Mouse (Mus musculus) heart, postnatal 0 days (tissue): Measurements from ENCODE around the gene Rhebl1. TPM values are rescaled to one million over a fixed set of nuclear protein-coding genes. Genes with fewer than 3 reads are reported as not detected.

Source experiments
- ATAC-seq: fragments of 200-750 bp; cut with Nextera tagmentation; 2 replicates; pipeline ENCODE4 v1.8.0; 2017; ENCODE audit warnings: low read depth, moderate number of reproducible peaks, moderate library complexity; ENCODE audit not compliant: insufficient read depth
- DNase-seq: peaks from one replicate; pipeline ENCODE4 v3.0.0-alpha.2; 2016; ENCODE audit warnings: low spot score
- H3K27ac ChIP-seq: fragments of 300-500 bp; sonication (generic); 2 replicates; pipeline ENCODE4 v1.5.1; 2014; ENCODE audit warnings: low read depth, mild to moderate bottlenecking
- H3K27me3 ChIP-seq: fragments of 300-500 bp; sonication (generic); 2 replicates; pipeline ENCODE4 v1.6.1; 2014; ENCODE audit warnings: low read length, mixed read lengths; ENCODE audit not compliant: control insufficient read depth, insufficient read depth
- H3K36me3 ChIP-seq: fragments of 300-500 bp; sonication (generic); replicated peaks from 2 replicates; pipeline ENCODE4 v1.6.1; 2014; ENCODE audit warnings: low read length, mixed read lengths; ENCODE audit not compliant: control insufficient read depth, insufficient read depth
- H3K4me1 ChIP-seq: fragments of 300-500 bp; sonication (generic); 2 replicates; pipeline ENCODE4 v1.6.1; 2014; ENCODE audit warnings: antibody characterized with exemption; ENCODE audit not compliant: control insufficient read depth, insufficient read depth
- H3K4me2 ChIP-seq: fragments of 300-500 bp; sonication (generic); 2 replicates; pipeline ENCODE4 v1.6.1; 2014; ENCODE audit warnings: low read depth, mild to moderate bottlenecking, low read length, moderate library complexity
- H3K4me3 ChIP-seq: fragments of 300-500 bp; sonication (generic); 2 replicates; pipeline ENCODE4 v1.5.1; 2014; ENCODE audit warnings: low read depth, low read length
- H3K9ac ChIP-seq: fragments of 300-500 bp; sonication (generic); replicated peaks from 2 replicates; pipeline ENCODE4 v1.6.1; 2014; ENCODE audit warnings: low read depth, low read length, mixed read lengths
- H3K9me3 ChIP-seq: fragments of 300-500 bp; sonication (generic); replicated peaks from 2 replicates; pipeline ENCODE4 v1.6.1; 2016; ENCODE audit warnings: low read length; ENCODE audit not compliant: control insufficient read depth
- CTCF ChIP-seq: IDR thresholded peaks from 2 replicates; pipeline ENCODE4 v1.5.1; 2016; ENCODE audit warnings: antibody characterized with exemption, control low read depth, low read depth
- EP300 ChIP-seq: IDR thresholded peaks from 2 replicates; pipeline ENCODE4 v1.6.1; 2016; ENCODE audit warnings: antibody characterized with exemption, low read depth
- WGBS: fragments of 180-500 bp; shearing (Covaris S2); extraction: QIAGEN DNeasy Blood & Tissue Kit; methylation state at CpG from one replicate; pipeline ENCODE4 v1.1.7; 2014; 5-methylcytosine and 5-hydroxymethylcytosine counted together
- polyA plus RNA-seq: library from polyadenylated mRNA; unstranded; fragments of >200 nt; fragmentation: Nextera tagmentation; extraction: Ambion mirVana; gene quantifications from 2 replicates; pipeline ENCODE4 v1.2.1, GENCODE M21; 2015
- total RNA-seq: library from RNA; depleted of rRNA; stranded (reverse); fragments of >200 nt; gene quantifications from 2 replicates; pipeline ENCODE4 v1.2.3, GENCODE M21; 2014; ENCODE audit warnings: low replicate concordance

The Rhebl1 gene
- total and polyA plus RNA-seq, 2 experiments from 2014 or later: 4.1 to 12.6 TPM

DNA sequence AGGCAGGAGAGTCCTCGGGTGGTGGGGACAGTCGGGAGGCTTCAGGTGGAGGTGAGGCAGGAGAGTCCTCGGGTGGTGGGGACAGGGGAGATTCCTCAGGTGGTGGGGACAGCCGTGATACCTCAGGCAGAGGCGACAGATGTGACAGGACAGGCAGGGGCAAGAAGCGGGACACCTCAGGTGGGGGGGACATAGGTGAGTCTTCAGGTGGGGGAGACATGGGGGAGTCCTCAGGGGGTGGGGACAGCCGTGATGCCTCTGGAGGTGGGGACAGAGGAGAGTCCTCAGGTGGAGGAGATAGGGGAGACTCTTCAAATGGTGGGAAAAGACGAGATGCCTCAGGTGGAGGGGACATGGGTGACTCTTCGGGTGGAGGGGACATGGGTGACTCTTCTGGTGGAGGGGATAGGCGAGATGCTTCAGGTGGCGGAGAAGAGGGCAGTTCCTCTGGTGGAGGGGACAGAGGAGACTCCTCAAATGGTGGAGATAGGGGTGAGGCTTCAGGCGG is 30.8 kb downstream of the Rhebl1 start:
- Histone ChIP-seq H3K27me3 (no peaks in the 10 kb centered on the region), H3K4me1 (peaks cover 11% of the 10 kb centered on the region), H3K27ac (no peak overlapping the region), H3K4me3 (no peak overlapping the region), H3K9ac (no peak overlapping the region), H3K9me3 (no peaks in the 10 kb centered on the region), H3K4me2 (no peak overlapping the region), H3K36me3 (peaks cover 81% of the 10 kb centered on the region)
- DNase-seq: no peak
- TF ChIP-seq CTCF: no peak
- TF ChIP-seq EP300: no peak
- WGBS: 86% methylated on average over 12 of the region's 12 CpGs
- no peak for ATAC-seq

DNA sequence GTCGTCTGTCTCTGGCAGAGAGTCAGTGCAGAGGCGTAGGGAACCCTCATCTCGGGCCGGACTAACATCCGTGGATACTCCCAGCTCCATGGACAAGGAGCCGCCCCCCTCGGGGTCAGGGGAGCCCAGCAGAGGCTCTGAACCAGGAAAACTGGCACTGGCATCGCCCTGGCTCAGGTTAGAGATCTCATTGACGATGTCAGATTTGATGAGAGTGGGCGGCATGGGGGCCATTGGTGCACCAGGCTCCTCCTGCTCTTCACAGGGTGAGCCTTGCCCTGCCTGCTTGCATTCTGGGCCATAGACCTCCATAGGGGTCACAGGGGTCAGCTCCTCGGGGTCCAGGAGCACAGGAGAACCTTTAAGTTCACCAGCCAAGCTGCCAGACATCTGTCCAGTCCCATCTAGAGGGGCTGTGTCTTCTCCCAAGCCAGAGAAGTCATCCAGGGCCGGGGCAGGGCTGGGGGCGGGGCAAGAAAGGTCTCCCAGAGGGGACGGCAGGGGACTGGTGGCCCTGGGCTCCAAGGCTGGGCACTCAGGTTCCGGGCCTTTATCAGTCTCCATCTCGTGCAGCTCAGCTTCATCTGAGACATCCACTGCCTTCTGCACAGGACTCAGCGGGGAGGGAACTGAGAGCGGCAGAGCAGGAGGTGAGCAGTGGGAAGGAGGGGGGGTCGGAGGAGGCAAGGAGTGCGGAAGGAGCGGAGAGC is 32.5 kb downstream of the Rhebl1 start:
- TF ChIP-seq EP300 (no peak), CTCF (no peak)
- Histone ChIP-seq H3K9ac (no peak overlapping the region), H3K4me2 (no peak overlapping the region)

DNA sequence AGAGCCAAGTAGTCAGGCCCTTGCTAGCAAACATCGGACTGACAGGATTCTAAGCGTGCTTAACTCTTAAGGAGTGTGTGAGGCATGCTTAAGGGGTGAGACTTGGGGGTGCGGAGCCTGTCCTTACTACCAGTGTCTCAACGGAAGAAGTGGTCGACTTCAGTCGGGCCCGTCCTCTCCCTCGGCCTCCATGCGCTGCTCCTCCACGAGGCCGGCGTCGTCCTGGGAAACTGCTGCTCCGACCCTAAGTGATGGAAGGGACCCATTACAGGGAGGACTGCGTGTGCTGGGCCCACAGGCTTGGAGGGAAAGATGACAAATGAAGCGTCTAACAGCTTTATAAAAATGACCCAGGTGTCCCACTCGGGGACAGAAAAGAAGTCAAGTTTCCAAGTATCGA is 33.4 kb downstream of the Rhebl1 start:
- Histone ChIP-seq H3K36me3 (peaks cover 98% of the 10 kb centered on the region), H3K4me3 (no peak overlapping the region), H3K27ac (no peak overlapping the region), H3K27me3 (no peaks in the 10 kb centered on the region), H3K4me2 (no peak overlapping the region), H3K4me1 (no peaks in the 10 kb centered on the region), H3K9me3 (no peaks in the 10 kb centered on the region), H3K9ac (no peak overlapping the region)
- no peak for TF ChIP-seq CTCF
- TF ChIP-seq EP300: no peak
- WGBS: 93% methylated on average over 18 of the region's 18 CpGs
- DNase-seq (no peak), ATAC-seq (no peak)

More for the DNA sequence above, 32.5 kb downstream of the Rhebl1 start:
- Histone ChIP-seq H3K27ac (no peak overlapping the region), H3K36me3 (peaks cover 97% of the 10 kb centered on the region), H3K4me3 (no peak overlapping the region), H3K4me1 (no peaks in the 10 kb centered on the region), H3K27me3 (no peaks in the 10 kb centered on the region), H3K9me3 (no peaks in the 10 kb centered on the region)
- ATAC-seq (no peak), DNase-seq (no peak)
- WGBS: 83% methylated on average over 21 of the region's 21 CpGs

DNA sequence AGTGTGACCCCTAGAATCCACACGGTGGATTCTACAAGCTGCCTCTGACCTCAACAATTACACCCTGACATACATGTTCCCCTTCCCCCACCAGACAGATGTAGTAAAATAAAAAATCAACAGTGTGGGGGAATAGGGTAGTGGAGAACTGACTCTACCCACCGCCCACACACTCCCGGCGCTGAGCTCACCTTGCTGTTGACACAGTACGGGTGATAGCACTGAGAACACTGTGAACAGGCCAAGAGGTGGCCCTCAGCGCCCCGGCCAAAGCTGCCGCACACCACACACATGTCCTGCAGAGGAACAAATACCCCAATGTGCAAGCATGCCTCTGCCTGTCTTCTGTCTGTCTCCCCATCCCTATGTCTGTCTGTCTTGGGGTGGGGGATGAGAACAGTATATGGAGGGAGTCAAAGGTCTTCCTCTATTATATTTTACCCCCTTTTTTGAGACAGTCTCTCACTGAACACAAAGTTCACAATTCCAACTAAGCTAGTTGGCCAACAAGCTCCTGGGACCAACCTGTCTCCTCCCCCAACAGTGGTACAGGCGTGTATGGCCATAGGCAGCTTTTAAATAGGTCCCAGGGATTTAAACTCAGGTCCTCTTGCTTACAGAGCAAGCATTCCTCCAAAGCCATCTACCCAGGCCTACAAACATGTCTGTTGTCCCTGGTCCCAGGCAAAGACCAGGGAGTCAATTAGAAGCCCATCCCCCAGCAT is 34.9 kb downstream of the Rhebl1 start:
- H3K27ac ChIP-seq: no peak overlapping the region
- TF ChIP-seq EP300: no peak
- no peak for TF ChIP-seq CTCF
- H3K9me3 ChIP-seq: no peaks in the 10 kb centered on the region
- no peaks in the 10 kb centered on the region for H3K27me3 ChIP-seq
- ATAC-seq (no peak), DNase-seq (no peak)
- H3K4me2 ChIP-seq: no peak overlapping the region
- H3K4me1 ChIP-seq: no peaks in the 10 kb centered on the region
- H3K9ac ChIP-seq: no peak overlapping the region
- H3K4me3 ChIP-seq: no peak overlapping the region
- 72% methylated on average over 9 of the region's 9 CpGs for WGBS
- H3K36me3 ChIP-seq: peaks cover 98% of the 10 kb centered on the region

DNA sequence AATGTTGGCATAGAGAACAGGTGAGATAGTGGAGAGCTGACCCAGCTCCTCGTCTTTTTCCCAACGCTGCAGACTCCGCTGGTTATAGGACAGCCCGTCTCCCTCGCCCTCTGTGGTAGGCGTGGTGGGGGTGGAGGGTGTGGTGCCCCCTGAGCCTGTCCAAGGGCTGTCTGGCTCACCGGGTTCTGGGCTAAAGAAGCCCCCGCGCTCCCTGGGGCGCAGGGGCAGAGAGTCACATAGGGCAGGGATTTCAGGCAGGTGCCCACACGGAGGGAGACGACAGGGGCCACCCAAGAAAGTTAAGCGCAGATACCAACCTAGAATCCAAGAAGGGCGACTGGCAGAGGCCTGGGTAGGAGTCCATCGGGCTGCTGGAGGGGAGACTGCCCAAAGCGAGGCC is 40.1 kb downstream of the Rhebl1 start:
- Histone ChIP-seq H3K4me3 (no peak overlapping the region), H3K36me3 (peaks cover 98% of the 10 kb centered on the region), H3K9me3 (no peaks in the 10 kb centered on the region), H3K4me2 (no peak overlapping the region), H3K4me1 (no peaks in the 10 kb centered on the region), H3K9ac (no peak overlapping the region), H3K27ac (no peak overlapping the region), H3K27me3 (no peaks in the 10 kb centered on the region)
- ATAC-seq (no peak), DNase-seq (no peak)
- 85% methylated on average over 16 of the region's 16 CpGs for WGBS
- TF ChIP-seq CTCF: no peak
- no peak for TF ChIP-seq EP300
